Mouse (Mus musculus): ENCODE data around the gene Lyrm9. TPM values are rescaled to one million over a fixed set of nuclear protein-coding genes. Genes with fewer than 3 reads are reported as not detected.
A peak's percentile ranks its signal among the peaks of the same experiment; 100 is the strongest.

Lyrm9 gene
- polyA plus RNA-seq (2014; fragmentation: Nextera tagmentation; extraction: Ambion mirVana), result 18.6 and 23.4 TPM in 2 replicates

DNA sequence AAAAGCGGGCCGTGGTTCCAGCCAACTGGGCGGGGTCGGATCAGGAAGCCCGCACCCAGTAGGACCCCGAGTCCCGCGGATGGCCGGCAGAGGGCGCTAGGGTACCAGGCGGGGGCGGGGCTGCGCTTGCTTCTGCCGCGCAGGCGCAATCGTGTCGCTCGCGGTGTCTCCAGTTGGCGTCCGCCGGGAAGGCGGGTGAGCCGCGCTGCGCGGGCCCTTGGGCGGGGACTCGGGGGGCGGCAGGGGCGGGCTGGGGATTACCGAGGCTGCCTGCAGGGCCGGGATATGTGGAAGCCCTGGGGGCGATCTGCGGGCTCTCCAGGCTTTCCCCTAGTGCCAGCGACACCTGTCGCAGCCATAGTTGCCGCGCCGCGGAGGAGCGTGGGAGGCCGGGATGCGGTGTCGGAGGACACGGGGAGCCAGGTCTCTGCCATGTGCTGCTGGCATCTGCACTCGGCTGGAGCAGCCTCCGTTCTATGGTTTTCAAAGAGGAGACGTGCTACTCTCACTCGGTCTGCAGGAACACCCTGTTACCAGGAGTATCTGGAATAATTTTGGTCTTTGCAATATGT, at the start of gene Lyrm9:
Gene Lyrm9, plus strand, starts transcription at position 143 of the 572 bp plus-strand sequence.
- H3K4me2 ChIP-seq (ENCODE audit: low read depth, low read length, severe bottlenecking), result peak within 1 kb of the TSS; percentile 68
- DNase-seq (ENCODE audit: low spot score) (peak; percentile 99), ATAC-seq (replicated peaks; ENCODE audit: low FRiP score) (peak; percentile 89)
- H3K4me3 ChIP-seq (ENCODE audit: low read depth, low read length), result peak within 1 kb of the TSS; percentile 65
- peak within 1 kb of the TSS; percentile 46; the same call in 1 of the 2 replicates for H3K27ac ChIP-seq (ENCODE audit: low read depth, low read length)
- WGBS, result under 1% methylated on average over 49 of the region's 51 CpGs
- H3K36me3 ChIP-seq (ENCODE audit: control insufficient read depth, insufficient read depth, low read length), result no peaks in the 10 kb centered on the region
- H3K4me1 ChIP-seq (replicated peaks; ENCODE audit: control insufficient read depth, insufficient read depth, low read length), result peaks cover 6% of the 10 kb centered on the region; the same call in 1 of the 2 replicates
- H3K9ac ChIP-seq (ENCODE audit: low read length), result peak within 1 kb of the TSS; percentile 71
- no peaks in the 10 kb centered on the region for H3K9me3 ChIP-seq (ENCODE audit: control insufficient read depth, low read length)
- H3K27me3 ChIP-seq (ENCODE audit: control insufficient read depth, insufficient read depth, low read length), result no peaks in the 10 kb centered on the region

DNA sequence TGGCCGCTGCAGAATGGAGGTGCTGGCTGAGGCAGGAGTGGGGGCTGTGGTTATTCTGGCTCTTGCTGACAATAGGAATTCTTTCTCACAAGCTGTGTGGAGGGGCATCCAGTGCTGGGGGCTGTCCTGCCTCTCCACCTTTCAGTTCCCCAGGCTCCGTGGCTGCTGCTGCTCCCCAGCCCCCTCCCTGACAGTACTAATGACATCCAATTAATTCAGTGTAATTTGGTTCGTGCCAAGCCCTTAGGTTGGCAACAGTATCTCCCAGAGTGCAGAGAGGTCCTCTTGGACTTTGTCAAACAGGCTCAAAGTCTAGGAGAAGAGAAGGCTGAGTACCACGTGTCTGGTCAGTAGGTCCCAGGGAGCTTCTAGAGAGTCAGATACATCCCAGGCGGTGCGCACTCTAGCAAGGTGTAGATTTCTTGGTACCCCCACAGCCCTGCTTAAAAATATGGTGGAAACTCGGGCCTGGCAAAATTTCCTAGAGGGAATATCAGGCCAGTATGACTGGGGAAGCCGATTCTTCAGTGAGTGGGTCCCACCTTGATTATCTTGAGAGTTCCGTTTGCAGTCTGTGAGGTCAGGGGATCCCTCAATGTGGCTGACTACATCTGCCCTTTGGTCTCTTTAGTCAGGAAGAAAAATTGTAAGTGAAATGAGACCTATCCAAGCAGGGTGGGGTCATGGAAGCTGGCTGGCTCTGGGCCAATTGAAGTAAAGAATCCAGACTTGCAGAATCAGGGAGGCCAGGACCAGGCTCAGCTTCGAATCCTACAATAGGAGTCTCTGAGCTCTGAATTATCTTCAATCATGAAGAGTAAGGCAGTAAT, 48.3 kb upstream of the Lyrm9 start:
- H3K4me2 ChIP-seq (ENCODE audit: low read depth, low read length, severe bottlenecking), result no peak overlapping the region
- 56% methylated on average over 10 of the region's 10 CpGs for WGBS
- no peak overlapping the region for H3K4me3 ChIP-seq (ENCODE audit: low read depth, low read length)
- peak overlapping the region; percentile 23; the same call in 1 of the 2 replicates for H3K9ac ChIP-seq (ENCODE audit: low read length)
- DNase-seq (ENCODE audit: low spot score) (no peak), ATAC-seq (replicated peaks; ENCODE audit: low FRiP score) (no peak)
- H3K9me3 ChIP-seq (ENCODE audit: control insufficient read depth, low read length), result no peaks in the 10 kb centered on the region; the same call in 1 of the 2 replicates
- no peak overlapping the region for H3K27ac ChIP-seq (ENCODE audit: low read depth, low read length)
- peaks cover 4% of the 10 kb centered on the region; the same call in 1 of the 2 replicates for H3K4me1 ChIP-seq (replicated peaks; ENCODE audit: control insufficient read depth, insufficient read depth, low read length)
- no peaks in the 10 kb centered on the region for H3K27me3 ChIP-seq (ENCODE audit: control insufficient read depth, insufficient read depth, low read length)
- no peaks in the 10 kb centered on the region for H3K36me3 ChIP-seq (ENCODE audit: control insufficient read depth, insufficient read depth, low read length)

DNA sequence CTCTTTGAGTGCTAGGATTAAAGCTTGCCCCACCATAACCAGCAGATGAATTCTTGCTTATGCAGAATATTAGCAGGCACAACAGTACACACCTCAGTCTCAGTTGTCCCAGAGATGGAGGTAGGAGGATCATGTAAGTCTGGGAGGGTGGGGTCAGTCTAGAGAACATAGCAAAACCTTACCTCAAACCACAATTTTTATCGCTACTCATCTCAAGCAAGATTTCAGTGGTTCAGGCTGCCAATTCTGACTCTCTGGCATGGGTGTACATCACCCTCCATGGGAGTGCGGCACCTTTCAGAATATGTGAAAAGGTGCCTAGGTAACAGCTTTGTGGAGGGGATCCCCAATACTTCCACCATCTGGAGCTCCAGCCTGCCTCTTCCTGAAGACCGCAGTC, 46.4 kb upstream of the Lyrm9 start:
- Histone ChIP-seq H3K9ac (ENCODE audit: low read length) (no peak overlapping the region), H3K9me3 (ENCODE audit: control insufficient read depth, low read length) (no peaks in the 10 kb centered on the region; the same call in 1 of the 2 replicates), H3K27ac (ENCODE audit: low read depth, low read length) (no peak overlapping the region), H3K36me3 (ENCODE audit: control insufficient read depth, insufficient read depth, low read length) (no peaks in the 10 kb centered on the region), H3K4me3 (ENCODE audit: low read depth, low read length) (no peak overlapping the region), H3K4me1 (replicated peaks; ENCODE audit: control insufficient read depth, insufficient read depth, low read length) (peaks cover 8% of the 10 kb centered on the region), H3K27me3 (ENCODE audit: control insufficient read depth, insufficient read depth, low read length) (no peaks in the 10 kb centered on the region), H3K4me2 (ENCODE audit: low read depth, low read length, severe bottlenecking) (no peak overlapping the region)
- no peak for DNase-seq (ENCODE audit: low spot score)
- 94% methylated on average over 3 of the region's 3 CpGs for WGBS
- ATAC-seq (replicated peaks; ENCODE audit: low FRiP score), result no peak

- H3K4me2 ChIP-seq (ENCODE audit: low read depth, low read length, severe bottlenecking), result no peak overlapping the region
- peaks cover 9% of the 10 kb centered on the region for H3K4me1 ChIP-seq (replicated peaks; ENCODE audit: control insufficient read depth, insufficient read depth, low read length)
- H3K27me3 ChIP-seq (ENCODE audit: control insufficient read depth, insufficient read depth, low read length), result no peaks in the 10 kb centered on the region
- WGBS, result 75% methylated on average over 3 of the region's 3 CpGs
- no peak for DNase-seq (ENCODE audit: low spot score)
- H3K27ac ChIP-seq (ENCODE audit: low read depth, low read length), result no peak overlapping the region
- H3K36me3 ChIP-seq (ENCODE audit: control insufficient read depth, insufficient read depth, low read length), result no peaks in the 10 kb centered on the region
- H3K9me3 ChIP-seq (ENCODE audit: control insufficient read depth, low read length), result no peaks in the 10 kb centered on the region; the same call in 1 of the 2 replicates
- ATAC-seq (replicated peaks; ENCODE audit: low FRiP score), result no peak
- no peak overlapping the region for H3K9ac ChIP-seq (ENCODE audit: low read length)
- no peak overlapping the region for H3K4me3 ChIP-seq (ENCODE audit: low read depth, low read length)
Observed at GRCm38 (mm10) chr11:78780571-78780970, 45.8 kb upstream of the Lyrm9 start.

- H3K27me3 ChIP-seq (ENCODE audit: control insufficient read depth, insufficient read depth, low read length), result no peaks in the 10 kb centered on the region
- peaks cover 17% of the 10 kb centered on the region for H3K4me1 ChIP-seq (replicated peaks; ENCODE audit: control insufficient read depth, insufficient read depth, low read length)
- H3K9ac ChIP-seq (ENCODE audit: low read length), result no peak overlapping the region
- H3K27ac ChIP-seq (ENCODE audit: low read depth, low read length), result no peak overlapping the region
- no peaks in the 10 kb centered on the region for H3K36me3 ChIP-seq (ENCODE audit: control insufficient read depth, insufficient read depth, low read length)
- ATAC-seq (replicated peaks; ENCODE audit: low FRiP score) (no peak), DNase-seq (ENCODE audit: low spot score) (no peak)
- no peaks in the 10 kb centered on the region for H3K9me3 ChIP-seq (ENCODE audit: control insufficient read depth, low read length)
- 87% methylated on average over 5 of the region's 5 CpGs for WGBS
- no peak overlapping the region for H3K4me3 ChIP-seq (ENCODE audit: low read depth, low read length)
- H3K4me2 ChIP-seq (ENCODE audit: low read depth, low read length, severe bottlenecking), result no peak overlapping the region
Observed at GRCm38 (mm10) chr11:78782326-78782725, 44.1 kb upstream of the Lyrm9 start.

- no peaks in the 10 kb centered on the region for H3K9me3 ChIP-seq (ENCODE audit: control insufficient read depth, low read length)
Observed at GRCm38 (mm10) chr11:78782791-78783347, 43.5 kb upstream of the Lyrm9 start.

DNA sequence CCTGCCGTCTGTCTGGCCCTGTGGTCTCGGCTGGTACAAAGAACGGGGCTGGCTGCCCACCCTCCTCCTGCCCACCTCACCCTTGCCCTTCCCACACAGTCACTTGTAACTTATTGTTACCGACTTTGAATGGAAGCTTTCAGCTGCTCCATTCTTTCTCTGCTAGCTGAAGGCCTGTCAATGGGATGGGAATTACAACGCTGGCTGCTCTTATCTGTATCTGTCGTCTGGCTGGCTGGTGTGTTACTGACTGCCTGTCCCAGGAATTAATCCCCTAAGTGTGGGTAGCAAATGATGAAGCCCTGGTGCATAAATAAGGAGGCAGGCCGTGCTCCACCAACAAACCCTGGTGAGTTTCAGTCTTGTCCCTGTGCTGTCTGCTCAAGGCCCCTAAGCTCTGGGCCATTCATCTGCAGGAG, 40.4 kb upstream of the Lyrm9 start:
- H3K9me3 ChIP-seq (ENCODE audit: control insufficient read depth, low read length), result no peaks in the 10 kb centered on the region
- H3K36me3 ChIP-seq (ENCODE audit: control insufficient read depth, insufficient read depth, low read length), result no peaks in the 10 kb centered on the region
- peak overlapping the region; percentile 24; the same call in 1 of the 2 replicates for H3K4me2 ChIP-seq (ENCODE audit: low read depth, low read length, severe bottlenecking)
- no peak overlapping the region for H3K4me3 ChIP-seq (ENCODE audit: low read depth, low read length)
- H3K9ac ChIP-seq (ENCODE audit: low read length), result no peak overlapping the region
- no peaks in the 10 kb centered on the region for H3K27me3 ChIP-seq (ENCODE audit: control insufficient read depth, insufficient read depth, low read length)
- WGBS, result 10% methylated on average over 7 of the region's 7 CpGs
- ATAC-seq (replicated peaks; ENCODE audit: low FRiP score) (peak; percentile 84), DNase-seq (ENCODE audit: low spot score) (peak; percentile 64)
- peaks cover 13% of the 10 kb centered on the region for H3K4me1 ChIP-seq (replicated peaks; ENCODE audit: control insufficient read depth, insufficient read depth, low read length)
- H3K27ac ChIP-seq (ENCODE audit: low read depth, low read length), result peak overlapping the region; percentile 77

More at GRCm38 (mm10) chr11:78782791-78783347, 43.5 kb upstream of the Lyrm9 start:
- Histone ChIP-seq H3K36me3 (ENCODE audit: control insufficient read depth, insufficient read depth, low read length) (no peaks in the 10 kb centered on the region), H3K4me2 (ENCODE audit: low read depth, low read length, severe bottlenecking) (no peak overlapping the region), H3K27ac (ENCODE audit: low read depth, low read length) (no peak overlapping the region), H3K4me3 (ENCODE audit: low read depth, low read length) (no peak overlapping the region), H3K27me3 (ENCODE audit: control insufficient read depth, insufficient read depth, low read length) (no peaks in the 10 kb centered on the region), H3K9ac (ENCODE audit: low read length) (no peak overlapping the region), H3K4me1 (replicated peaks; ENCODE audit: control insufficient read depth, insufficient read depth, low read length) (peaks cover 13% of the 10 kb centered on the region)
- no peak for DNase-seq (ENCODE audit: low spot score)
- 72% methylated on average over 9 of the region's 9 CpGs for WGBS
- no peak for ATAC-seq (replicated peaks; ENCODE audit: low FRiP score)

DNA sequence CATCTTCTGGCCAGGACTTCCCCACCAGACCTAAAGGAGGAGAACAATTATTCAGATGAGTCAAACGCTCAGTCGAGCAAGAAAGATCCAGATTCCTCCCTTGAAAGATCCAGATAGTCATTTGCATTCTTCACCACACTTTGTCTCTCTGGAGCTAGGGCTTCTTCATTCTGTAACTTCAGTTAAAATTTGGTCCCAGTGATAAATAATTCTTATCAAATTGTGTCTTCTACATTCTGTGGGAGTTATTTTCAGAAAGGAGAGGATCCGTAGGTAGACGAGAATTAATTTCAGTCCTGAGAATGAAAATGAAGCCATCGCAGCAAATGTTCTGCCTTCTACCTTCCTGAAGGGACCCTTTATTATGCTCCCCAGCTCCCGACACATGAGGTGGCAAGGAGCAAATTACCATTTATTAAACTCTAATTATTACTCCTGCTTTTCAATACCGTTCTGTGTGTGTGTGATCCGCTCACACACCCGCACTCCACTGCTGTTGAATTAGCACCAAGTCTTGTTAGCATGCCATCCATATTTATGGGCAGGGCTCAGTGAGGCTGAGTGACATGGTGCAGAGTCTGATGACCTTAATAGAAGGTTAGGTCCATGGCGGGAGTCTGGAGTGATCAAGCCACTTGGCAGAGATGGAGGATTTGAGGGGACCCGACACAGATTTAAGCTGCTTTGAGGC, 36.9 kb upstream of the Lyrm9 start:
- H3K9me3 ChIP-seq (ENCODE audit: control insufficient read depth, low read length), result no peaks in the 10 kb centered on the region
- H3K36me3 ChIP-seq (ENCODE audit: control insufficient read depth, insufficient read depth, low read length), result no peaks in the 10 kb centered on the region
- no peak overlapping the region for H3K4me3 ChIP-seq (ENCODE audit: low read depth, low read length)
- ATAC-seq (replicated peaks; ENCODE audit: low FRiP score) (no peak), DNase-seq (ENCODE audit: low spot score) (no peak)
- H3K27me3 ChIP-seq (ENCODE audit: control insufficient read depth, insufficient read depth, low read length), result no peaks in the 10 kb centered on the region
- H3K9ac ChIP-seq (ENCODE audit: low read length), result no peak overlapping the region
- H3K4me1 ChIP-seq (replicated peaks; ENCODE audit: control insufficient read depth, insufficient read depth, low read length), result peaks cover 19% of the 10 kb centered on the region
- peak overlapping the region; percentile 27; the same call in 1 of the 2 replicates for H3K27ac ChIP-seq (ENCODE audit: low read depth, low read length)
- 69% methylated on average over 11 of the region's 11 CpGs for WGBS
- no peak overlapping the region for H3K4me2 ChIP-seq (ENCODE audit: low read depth, low read length, severe bottlenecking)

Data from forebrain, embryonic 11.5 days (tissue).